Mouse (Mus musculus): ENCODE results near the gene Gal3st2b.
A peak's percentile ranks its signal among the peaks of the same experiment; 100 is the strongest.
"Not testable (repeated sequence)": the region's sequence is repeated elsewhere in the genome, so short reads cannot be mapped to it uniquely, and the experiment has no call there.

The Gal3st2b gene

GRCm38 (mm10) chr1:93918011-93918410, at the start of gene Gal3st2b:
Gal3st2b (plus strand) TSS chr1:93918311.
- DNase-seq: not testable (repeated sequence)

DNA sequence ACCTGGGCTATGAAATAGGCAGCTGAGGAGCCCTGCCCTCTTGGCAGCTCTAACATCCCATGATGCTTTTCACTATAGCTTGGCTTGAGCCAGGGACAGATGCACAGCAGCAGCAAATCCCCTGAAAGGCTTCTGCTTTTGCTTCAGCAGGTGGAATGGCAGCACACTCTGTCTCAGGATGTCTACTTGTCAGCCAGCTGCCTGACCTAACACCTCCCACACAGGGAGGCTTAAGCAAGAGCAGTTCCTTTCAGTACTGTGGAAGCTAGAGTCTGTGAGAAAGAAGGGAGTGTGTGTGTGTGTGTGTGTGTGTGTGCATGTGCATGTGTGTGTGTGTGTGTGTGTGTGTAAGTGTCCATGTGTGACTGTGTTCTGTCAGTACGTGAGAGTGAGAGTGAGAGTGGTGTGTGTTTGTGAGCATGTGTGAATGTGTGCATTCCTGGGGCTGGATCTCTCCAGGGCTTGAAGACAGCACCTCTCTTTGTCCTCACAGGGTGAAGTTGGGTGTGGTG, 46.5 kb upstream of the Gal3st2b start:
- not testable (repeated sequence) for DNase-seq

DNA sequence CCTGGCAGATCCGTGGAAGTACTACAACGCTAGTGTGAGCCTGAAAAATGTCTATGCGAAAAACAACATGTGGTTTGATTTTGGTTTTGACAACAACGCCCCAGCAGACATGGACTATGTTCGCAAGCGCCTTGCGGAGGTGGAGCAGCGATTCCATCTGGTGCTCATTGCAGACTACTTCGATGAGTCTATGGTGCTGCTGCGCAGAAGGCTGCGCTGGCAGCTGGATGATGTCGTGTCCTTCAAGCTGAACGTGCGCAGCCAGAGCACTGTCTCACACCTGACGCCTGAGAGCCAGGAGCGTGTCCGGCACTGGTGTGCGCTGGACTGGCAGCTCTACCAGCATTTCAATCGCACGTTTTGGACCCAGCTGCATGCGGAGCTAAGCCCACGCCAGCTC, 43.7 kb upstream of the Gal3st2b start:
- not testable (repeated sequence) for DNase-seq

DNA sequence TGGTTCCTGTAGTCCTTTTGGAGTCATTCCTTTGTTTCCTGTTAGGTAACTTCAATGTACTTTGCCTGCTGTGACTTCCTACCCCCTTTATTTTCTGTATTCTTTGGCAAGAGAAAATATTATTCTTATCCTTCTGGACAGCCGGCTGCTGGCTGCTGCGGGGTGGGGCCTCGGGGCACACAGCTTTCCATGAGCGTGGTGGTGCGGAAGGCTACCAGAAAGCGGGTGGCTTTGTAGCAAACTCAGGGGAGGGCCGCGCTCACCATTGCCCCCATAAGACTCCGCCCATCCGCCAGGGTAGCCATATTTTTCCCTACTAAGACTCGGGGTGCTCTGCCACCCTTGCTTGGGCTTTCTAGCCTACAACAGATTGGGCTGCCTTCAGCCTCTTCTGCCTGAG, 36.3 kb upstream of the Gal3st2b start:
- DNase-seq: not testable (repeated sequence)

DNA sequence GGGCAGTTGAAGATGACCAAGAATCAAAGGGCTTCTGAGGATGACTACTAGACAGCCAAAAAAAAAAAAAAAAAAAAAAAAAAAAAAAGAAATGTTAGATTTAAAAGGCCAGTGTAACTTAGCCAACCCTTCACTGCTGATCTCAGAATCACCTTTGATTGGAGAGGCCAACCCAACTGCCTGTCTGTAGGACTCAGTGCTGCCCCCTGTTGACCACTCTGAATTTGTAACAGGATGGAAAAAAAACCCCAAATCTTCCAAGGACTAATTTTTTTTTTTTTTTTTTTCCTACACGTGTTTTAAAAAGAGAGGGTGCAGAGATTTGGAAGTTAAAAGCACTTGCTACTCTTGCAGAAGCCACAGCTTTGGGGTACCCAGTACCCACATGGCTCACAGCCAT, 27.2 kb upstream of the Gal3st2b start:
- not testable (repeated sequence) for DNase-seq

GRCm38 (mm10) chr1:93897395-93897794, 20.7 kb upstream of the Gal3st2b start:
- DNase-seq: not testable (repeated sequence)

DNA sequence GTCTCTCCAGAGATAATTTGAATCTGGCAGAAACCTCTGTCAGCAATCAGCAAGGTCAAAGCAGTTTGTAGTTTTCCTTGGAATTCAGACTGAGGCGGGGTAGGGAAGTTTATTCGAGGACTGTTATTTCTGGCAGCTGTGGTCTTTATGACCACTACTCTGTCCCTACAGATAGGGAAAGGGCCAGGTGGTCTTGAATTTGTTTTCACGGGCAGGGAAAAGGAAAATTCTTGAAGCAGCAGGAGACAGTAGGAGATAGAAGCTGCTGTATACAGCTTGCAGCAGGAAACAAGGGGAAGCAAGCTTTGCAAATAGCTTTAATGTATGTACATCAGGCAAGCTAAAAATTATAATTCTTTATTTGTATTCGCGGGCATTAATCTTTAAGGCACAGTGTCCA, 16.8 kb upstream of the Gal3st2b start:
- not testable (repeated sequence) for DNase-seq

- not testable (repeated sequence) for DNase-seq
These were observed 11.4 kb upstream of the Gal3st2b start for GRCm38 (mm10) chr1:93906690-93907089.

- DNase-seq: not testable (repeated sequence)
These were observed 9.0 kb upstream of the Gal3st2b start for GRCm38 (mm10) chr1:93908977-93909586.

DNA sequence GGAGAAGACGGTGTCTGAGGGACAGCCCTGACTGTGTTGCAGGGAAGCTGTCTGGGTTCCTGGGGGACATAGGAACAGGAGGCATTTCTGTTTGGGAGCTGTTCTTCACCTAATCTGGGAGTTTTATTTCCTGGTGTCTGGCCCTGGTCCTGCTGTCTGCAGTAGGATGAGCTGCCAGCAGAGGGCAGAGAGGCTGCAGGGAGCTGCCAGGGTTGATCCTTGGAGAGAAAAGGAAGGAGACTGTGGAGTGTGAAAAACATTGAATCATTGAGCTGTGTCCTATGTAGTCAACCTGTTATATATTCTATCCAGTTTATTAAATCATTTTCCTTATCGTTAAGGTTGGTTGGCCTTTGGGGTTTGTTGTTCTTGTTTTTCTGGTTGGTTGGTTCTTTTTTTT, 6.2 kb upstream of the Gal3st2b start:
- DNase-seq: not testable (repeated sequence)

- not testable (repeated sequence) for DNase-seq
These were observed 951 bp upstream of the Gal3st2b start for GRCm38 (mm10) chr1:93917160-93917559.

DNA sequence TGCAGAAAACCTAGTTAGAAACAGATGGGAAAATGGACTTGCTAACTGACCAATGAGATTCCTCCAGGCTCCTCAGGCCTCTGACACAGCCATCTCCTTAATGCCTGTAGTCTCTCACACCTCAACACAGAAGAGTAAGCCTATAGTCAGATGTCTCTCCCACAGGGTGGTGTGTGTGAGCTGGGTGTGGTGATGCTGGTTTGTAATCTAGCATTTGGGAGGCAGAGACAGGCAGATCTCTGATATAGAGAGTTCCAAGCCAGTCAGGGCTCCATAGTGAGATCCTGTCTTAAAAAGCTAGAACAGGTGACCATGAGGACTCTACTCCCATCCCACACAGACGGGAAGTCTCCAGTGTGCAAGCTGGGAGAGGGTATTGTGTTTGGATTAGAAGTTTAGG, 664 bp downstream of the Gal3st2b start:
- DNase-seq: not testable (repeated sequence)

GRCm38 (mm10) chr1:93919321-93919720, 1.2 kb downstream of the Gal3st2b start:
- DNase-seq: not testable (repeated sequence)

GRCm38 (mm10) chr1:93922609-93923008, 4.5 kb downstream of the Gal3st2b start:
- DNase-seq: not testable (repeated sequence)

- not testable (repeated sequence) for DNase-seq
These were observed 5.0 kb downstream of the Gal3st2b start for GRCm38 (mm10) chr1:93923098-93923497.

GRCm38 (mm10) chr1:93935378-93935777, 17.3 kb downstream of the Gal3st2b start:
- not testable (repeated sequence) for DNase-seq

- peak in 1 of 2 experiments; percentile 8 for DNase-seq
These were observed 19.7 kb downstream of the Gal3st2b start for GRCm38 (mm10) chr1:93937807-93938206.

DNA sequence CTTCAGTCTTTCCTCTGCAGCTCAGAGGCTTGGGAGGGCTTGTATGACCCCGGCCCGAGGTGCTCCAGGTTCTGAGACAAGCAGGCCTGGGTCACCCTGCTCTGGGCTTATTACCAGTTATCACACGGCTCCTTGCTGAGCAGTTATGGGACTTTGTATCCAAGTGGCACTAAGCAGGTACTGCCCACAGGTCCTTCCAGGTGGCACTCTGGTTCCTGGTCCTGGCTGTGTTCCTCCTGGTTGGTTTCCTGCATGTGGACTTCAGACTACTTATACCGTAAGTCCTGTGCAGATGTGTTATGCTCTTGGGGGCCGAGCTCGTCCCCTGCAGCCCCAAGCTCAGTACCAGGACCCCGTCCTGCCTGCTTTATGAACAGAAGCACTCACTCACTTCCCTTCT, 20.3 kb downstream of the Gal3st2b start:
- DNase-seq: not testable (repeated sequence)

DNA sequence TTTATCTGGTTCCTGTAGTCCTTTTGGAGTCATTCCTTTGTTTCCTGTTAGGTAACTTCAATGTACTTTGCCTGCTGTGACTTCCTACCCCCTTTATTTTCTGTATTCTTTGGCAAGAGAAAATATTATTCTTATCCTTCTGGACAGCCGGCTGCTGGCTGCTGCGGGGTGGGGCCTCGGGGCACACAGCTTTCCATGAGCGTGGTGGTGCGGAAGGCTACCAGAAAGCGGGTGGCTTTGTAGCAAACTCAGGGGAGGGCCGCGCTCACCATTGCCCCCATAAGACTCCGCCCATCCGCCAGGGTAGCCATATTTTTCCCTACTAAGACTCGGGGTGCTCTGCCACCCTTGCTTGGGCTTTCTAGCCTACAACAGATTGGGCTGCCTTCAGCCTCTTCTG, 31.0 kb downstream of the Gal3st2b start:
- not testable (repeated sequence) for DNase-seq

DNA sequence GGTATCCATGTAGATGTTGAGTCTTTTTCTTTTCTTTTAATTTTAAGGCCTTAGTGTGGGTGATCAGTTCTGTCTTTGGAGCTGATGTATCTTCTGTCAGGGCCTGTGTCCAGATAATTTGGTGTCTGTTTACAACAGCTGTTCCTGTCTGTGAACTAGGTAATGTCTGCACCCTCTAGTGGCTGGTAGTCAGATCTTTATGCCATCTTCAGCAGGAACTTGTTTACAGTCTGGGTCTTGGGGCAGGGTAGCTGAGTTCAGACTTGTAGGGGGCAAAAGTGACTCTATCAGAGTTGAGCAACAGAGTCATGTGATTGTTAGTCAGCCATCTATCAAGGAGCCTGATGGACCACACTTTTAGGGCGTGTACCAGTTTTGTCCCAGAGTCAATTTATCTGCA, 48.4 kb downstream of the Gal3st2b start:
- not testable (repeated sequence) for DNase-seq

DNA sequence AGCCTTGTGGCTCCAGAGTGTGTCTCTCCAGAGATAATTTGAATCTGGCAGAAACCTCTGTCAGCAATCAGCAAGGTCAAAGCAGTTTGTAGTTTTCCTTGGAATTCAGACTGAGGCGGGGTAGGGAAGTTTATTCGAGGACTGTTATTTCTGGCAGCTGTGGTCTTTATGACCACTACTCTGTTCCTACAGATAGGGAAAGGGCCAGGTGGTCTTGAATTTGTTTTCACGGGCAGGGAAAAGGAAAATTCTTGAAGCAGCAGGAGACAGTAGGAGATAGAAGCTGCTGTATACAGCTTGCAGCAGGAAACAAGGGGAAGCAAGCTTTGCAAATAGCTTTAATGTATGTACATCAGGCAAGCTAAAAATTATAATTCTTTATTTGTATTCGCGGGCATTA, 52.3 kb downstream of the Gal3st2b start:
- DNase-seq: not testable (repeated sequence)

DNA sequence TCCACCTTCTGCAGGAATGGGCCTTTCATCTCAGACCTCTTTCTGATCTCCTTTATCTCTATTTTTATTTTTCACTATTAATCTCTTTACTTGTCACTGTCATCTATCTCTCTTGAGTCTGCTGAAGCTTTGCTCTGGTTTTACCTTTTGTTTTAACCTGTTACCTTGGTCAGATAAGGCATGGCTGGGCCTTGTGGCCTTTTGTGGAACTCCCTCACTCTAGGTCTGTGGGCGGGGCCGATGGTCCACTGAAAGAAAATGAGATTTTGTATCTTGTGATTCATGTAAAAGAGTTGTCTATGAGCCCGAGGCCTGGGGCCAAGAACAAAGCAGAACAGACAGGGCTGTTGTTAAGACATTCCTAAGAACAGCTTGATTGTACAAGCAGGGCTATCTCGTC, 52.7 kb downstream of the Gal3st2b start:
- DNase-seq: not testable (repeated sequence)

- not testable (repeated sequence) for DNase-seq
These were observed 57.7 kb downstream of the Gal3st2b start for GRCm38 (mm10) chr1:93975764-93976163.

GRCm38 (mm10) chr1:93978287-93978686, 60.2 kb downstream of the Gal3st2b start:
- DNase-seq: not testable (repeated sequence)

- DNase-seq: not testable (repeated sequence)
These were observed 62.8 kb downstream of the Gal3st2b start for GRCm38 (mm10) chr1:93980932-93981331.

Data from kidney, postnatal 4 days (tissue).